In genomic region chr10:39027058-39027457, GRCm38 (mm10) we compare ENCODE assay signal across 25 mouse cellular contexts.
DNase-seq lines count a peak whose midpoint lies in the region; ATAC-seq and TF ChIP-seq lines count a peak whose summit lies in the region.
"Had no signal": no experiment of that assay in that cellular context is flagged by ENCODE, and none has a peak within 500 bp of the region (broad histone marks: within the 10 kb centered on the region; RNA-seq: fewer than 3 reads in every experiment).

No protein-coding gene starts in this region.

- no peaks in the 10 kb centered on the region for H3K27me3 ChIP-seq in forebrain, embryonic 13.5 days
- no peaks in the 10 kb centered on the region for H3K27me3 ChIP-seq in forebrain, embryonic 10.5 days (ENCODE audit: poor library complexity, severe bottlenecking)
- no peaks in the 10 kb centered on the region for H3K27me3 ChIP-seq in hindbrain, embryonic 10.5 days (ENCODE audit: insufficient read depth, poor library complexity, severe bottlenecking)
- no peaks in the 10 kb centered on the region for H3K27me3 ChIP-seq in hindbrain, postnatal 0 days (ENCODE audit: insufficient read depth, low read length)
- no peaks in the 10 kb centered on the region for H3K27me3 ChIP-seq in midbrain, embryonic 11.5 days (ENCODE audit: control insufficient read depth, insufficient read depth, low read length)
- H3K27me3 ChIP-seq in midbrain, postnatal 0 days (ENCODE audit: insufficient read depth, low read length), result no peaks in the 10 kb centered on the region
- H3K27me3 ChIP-seq: CH12.LX; embryonic facial prominence, embryonic 12.5 days; forebrain, embryonic 12.5 days; forebrain, embryonic 15.5 days; Patski had no signal

- ATAC-seq in forebrain, embryonic 13.5 days, result 0 out of 2 replicates have a peak, but pooled peaks have one; percentile 10
- ATAC-seq in hindbrain, postnatal 0 days, result no peak
- no peak for ATAC-seq in midbrain, embryonic 11.5 days (ENCODE audit: low FRiP score)
- no peak for ATAC-seq in midbrain, postnatal 0 days (ENCODE audit: low FRiP score)
- ATAC-seq in megakaryocyte, adult 5-6 weeks (ENCODE audit: poor library complexity, severe bottlenecking), result no peak
- ATAC-seq: activated CD4-positive, CD25-positive, alpha-beta regulatory T cell, adult 4 months; CD4-positive, CD25-positive, alpha-beta regulatory T cell, adult 4 months; Patski had no signal

- H3K9ac ChIP-seq in forebrain, embryonic 13.5 days, result no peak overlapping the region
- no peak overlapping the region for H3K9ac ChIP-seq in hindbrain, postnatal 0 days (replicated peaks; ENCODE audit: low read length)
- no peak overlapping the region for H3K9ac ChIP-seq in midbrain, embryonic 11.5 days (ENCODE audit: low read length)
- H3K9ac ChIP-seq in midbrain, postnatal 0 days (replicated peaks; ENCODE audit: low read length, poor library complexity, severe bottlenecking), result no peak overlapping the region
- H3K9ac ChIP-seq: embryonic facial prominence, embryonic 12.5 days; forebrain, embryonic 12.5 days; forebrain, embryonic 15.5 days had no signal

- no peak overlapping the region for H3K4me2 ChIP-seq in forebrain, embryonic 13.5 days
- no peak overlapping the region for H3K4me2 ChIP-seq in hindbrain, postnatal 0 days (ENCODE audit: low read depth, low read length)
- H3K4me2 ChIP-seq in midbrain, embryonic 11.5 days, result no peak overlapping the region
- no peak overlapping the region for H3K4me2 ChIP-seq in midbrain, postnatal 0 days (ENCODE audit: low read depth, low read length, poor library complexity, severe bottlenecking)
- H3K4me2 ChIP-seq: embryonic facial prominence, embryonic 12.5 days; forebrain, embryonic 12.5 days; forebrain, embryonic 15.5 days had no signal

- H3K36me3 ChIP-seq in forebrain, embryonic 13.5 days (ENCODE audit: poor library complexity, severe bottlenecking), result no peaks in the 10 kb centered on the region
- no peaks in the 10 kb centered on the region for H3K36me3 ChIP-seq in forebrain, embryonic 10.5 days (replicated peaks)
- H3K36me3 ChIP-seq in hindbrain, embryonic 10.5 days, result no peaks in the 10 kb centered on the region
- H3K36me3 ChIP-seq in hindbrain, postnatal 0 days (ENCODE audit: insufficient read depth, low read length), result no peaks in the 10 kb centered on the region
- H3K36me3 ChIP-seq in midbrain, embryonic 11.5 days (ENCODE audit: control insufficient read depth, insufficient read depth, low read length), result no peaks in the 10 kb centered on the region
- H3K36me3 ChIP-seq in midbrain, postnatal 0 days (ENCODE audit: insufficient read depth, low read length), result no peaks in the 10 kb centered on the region
- H3K36me3 ChIP-seq: embryonic facial prominence, embryonic 10.5 days; forebrain, embryonic 12.5 days; forebrain, embryonic 15.5 days; G1E had no signal

- H3K4me3 ChIP-seq in forebrain, embryonic 13.5 days, result no peak overlapping the region
- no peak overlapping the region for H3K4me3 ChIP-seq in forebrain, embryonic 10.5 days
- no peak overlapping the region for H3K4me3 ChIP-seq in hindbrain, embryonic 10.5 days
- H3K4me3 ChIP-seq in hindbrain, postnatal 0 days (ENCODE audit: low read length), result no peak overlapping the region
- H3K4me3 ChIP-seq in midbrain, embryonic 11.5 days (ENCODE audit: low read depth, low read length), result no peak overlapping the region
- no peak overlapping the region for H3K4me3 ChIP-seq in midbrain, postnatal 0 days (ENCODE audit: low read depth, low read length)
- H3K4me3 ChIP-seq: embryonic facial prominence, embryonic 10.5 days; embryonic facial prominence, embryonic 12.5 days; forebrain, embryonic 12.5 days; forebrain, embryonic 15.5 days had no signal

- no peaks in the 10 kb centered on the region for H3K9me3 ChIP-seq in forebrain, embryonic 13.5 days (replicated peaks)
- H3K9me3 ChIP-seq in forebrain, embryonic 10.5 days, result no peaks in the 10 kb centered on the region
- H3K9me3 ChIP-seq in hindbrain, embryonic 10.5 days, result no peaks in the 10 kb centered on the region
- H3K9me3 ChIP-seq in hindbrain, postnatal 0 days (ENCODE audit: low read length), result no peaks in the 10 kb centered on the region
- H3K9me3 ChIP-seq in midbrain, embryonic 11.5 days (ENCODE audit: control insufficient read depth, low read length), result no peaks in the 10 kb centered on the region
- H3K9me3 ChIP-seq in midbrain, postnatal 0 days (ENCODE audit: low read length), result no peaks in the 10 kb centered on the region
- H3K9me3 ChIP-seq: embryonic facial prominence, embryonic 10.5 days; embryonic facial prominence, embryonic 12.5 days; forebrain, embryonic 12.5 days; forebrain, embryonic 15.5 days; G1E had no signal

- 0 out of 2 replicates have a peak, but pooled peaks cover 7% of the 10 kb centered on the region for H3K4me1 ChIP-seq in forebrain, embryonic 13.5 days
- H3K4me1 ChIP-seq in forebrain, embryonic 10.5 days, result peaks cover 24% of the 10 kb centered on the region
- peaks cover 27% of the 10 kb centered on the region; the same call in 1 of the 2 replicates for H3K4me1 ChIP-seq in hindbrain, embryonic 10.5 days (replicated peaks)
- H3K4me1 ChIP-seq in hindbrain, postnatal 0 days (ENCODE audit: insufficient read depth, low read length), result 0 out of 2 replicates have a peak, but pooled peaks cover 7% of the 10 kb centered on the region
- H3K4me1 ChIP-seq in midbrain, embryonic 11.5 days (ENCODE audit: control insufficient read depth, insufficient read depth, low read length), result peaks cover 7% of the 10 kb centered on the region
- H3K4me1 ChIP-seq in midbrain, postnatal 0 days (ENCODE audit: insufficient read depth, low read length), result peaks cover 12% of the 10 kb centered on the region; the same call in 1 of the 2 replicates
- H3K4me1 ChIP-seq: forebrain, embryonic 15.5 days had no signal

- no peak overlapping the region for H3K27ac ChIP-seq in forebrain, embryonic 13.5 days
- H3K27ac ChIP-seq in forebrain, embryonic 10.5 days, result no peak overlapping the region
- H3K27ac ChIP-seq in hindbrain, embryonic 10.5 days, result peak overlapping the region; percentile 41; the same call in 1 of the 2 replicates
- no peak overlapping the region for H3K27ac ChIP-seq in hindbrain, postnatal 0 days
- no peak overlapping the region for H3K27ac ChIP-seq in midbrain, embryonic 11.5 days (ENCODE audit: low read depth, low read length)
- H3K27ac ChIP-seq in midbrain, postnatal 0 days (ENCODE audit: low read depth, low read length), result no peak overlapping the region
- H3K27ac ChIP-seq: embryonic facial prominence, embryonic 10.5 days; embryonic facial prominence, embryonic 12.5 days; forebrain, embryonic 12.5 days; forebrain, embryonic 15.5 days had no signal

- TF ChIP-seq CTCF in hindbrain, postnatal 0 days (IDR thresholded peaks at IDR 0.05; ENCODE audit: low read depth), result no peak
- no peak for TF ChIP-seq CTCF in midbrain, postnatal 0 days (IDR thresholded peaks at IDR 0.05)

- 68% methylated on average over 5 of the region's 5 CpGs for WGBS in forebrain, embryonic 13.5 days
- 77% methylated on average over 5 of the region's 5 CpGs for WGBS in forebrain, embryonic 10.5 days
- 76% methylated on average over 5 of the region's 5 CpGs for WGBS in hindbrain, embryonic 10.5 days
- 57% methylated on average over 5 of the region's 5 CpGs for WGBS in hindbrain, postnatal 0 days
- WGBS in midbrain, embryonic 11.5 days, result 76% methylated on average over 5 of the region's 5 CpGs
- 50% methylated on average over 5 of the region's 5 CpGs for WGBS in midbrain, postnatal 0 days

- no peak for DNase-seq in forebrain, embryonic 10.5 days (ENCODE audit: extremely low spot score, low spot score)
- no peak for DNase-seq in hindbrain, embryonic 10.5 days (ENCODE audit: low spot score)
- DNase-seq in hindbrain, postnatal 0 days (ENCODE audit: low spot score), result no peak
- peak; percentile 78 for DNase-seq in midbrain, embryonic 11.5 days (ENCODE audit: low spot score, missing footprints)
- no peak for DNase-seq in midbrain, postnatal 0 days (ENCODE audit: low spot score)
- DNase-seq: adrenal gland, adult 8-10 months; adrenal gland, postnatal 14 days; adrenal gland, postnatal 36 days; B cell, adult 2 months; cerebellum, adult 11-12 months; cerebellum, adult 2 months; cerebellum, adult 9-10 months; cerebellum, postnatal 10 days; cerebellum, postnatal 25 days had no signal
